Mouse (Mus musculus) leukemia stem cell, adult 10-12 weeks (primary cell): ENCODE data around the gene Ctla2a. TPM values are rescaled to one million over a fixed set of nuclear protein-coding genes. Genes with fewer than 3 reads are reported as not detected.

Source experiments
- polyA plus RNA-seq: library from polyadenylated mRNA; stranded (reverse); fragments of >175 nt; gene quantifications from 2 replicates; pipeline ENCODE4 v1.2.3, GENCODE M21; 2012; ENCODE audit warnings: low replicate concordance

Gene Ctla2a
- polyA plus RNA-seq = 0.46 and 1.5 TPM in 2 replicates

GRCm38 (mm10) chr13:60936500-60936901, at the start of gene Ctla2a, which contains the start of gene Gm49391:
TSS of gene Ctla2a (minus strand) at chr13:60936625.
TSS of gene Gm49391 (minus strand) at chr13:60936571.

DNA sequence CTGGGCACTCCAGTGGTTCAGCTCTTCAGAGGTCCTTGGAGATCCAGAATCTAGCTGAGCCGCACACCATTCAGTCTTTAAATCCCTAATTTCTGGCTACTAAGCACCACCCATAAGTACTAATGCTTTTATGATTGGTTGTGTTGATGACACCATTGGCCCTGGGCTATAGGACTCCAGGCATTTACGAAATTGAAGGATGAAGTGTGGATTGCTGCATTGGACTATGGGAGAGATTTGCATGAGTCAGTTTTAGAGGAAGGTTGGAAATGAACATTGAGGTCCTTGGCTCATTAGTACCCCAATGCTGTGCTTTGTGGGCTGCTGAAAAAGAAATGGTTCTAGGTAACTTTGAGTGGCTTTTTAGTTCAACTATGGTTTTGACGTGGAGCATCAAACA, 5.5 kb upstream of the Ctla2a start, which contains the start of gene Tpbpa:
TSS of gene Tpbpa (minus strand) at position 101 of the 400 bp plus-strand sequence.

GRCm38 (mm10) chr13:60935490-60935889, 935 bp downstream of the Ctla2a start, which contains the start of gene Gm49393:
TSS of gene Gm49393 (minus strand) at chr13:60935590.

GRCm38 (mm10) chr13:60904780-60905179, 31.6 kb downstream of the Ctla2a start, which contains the start of gene Tpbpb:
TSS of gene Tpbpb (minus strand) at chr13:60904880.

GRCm38 (mm10) chr13:60897328-60897727, 39.1 kb downstream of the Ctla2a start, which contains the start of gene Ctla2b:
TSS of gene Ctla2b (minus strand) at chr13:60897447.

DNA sequence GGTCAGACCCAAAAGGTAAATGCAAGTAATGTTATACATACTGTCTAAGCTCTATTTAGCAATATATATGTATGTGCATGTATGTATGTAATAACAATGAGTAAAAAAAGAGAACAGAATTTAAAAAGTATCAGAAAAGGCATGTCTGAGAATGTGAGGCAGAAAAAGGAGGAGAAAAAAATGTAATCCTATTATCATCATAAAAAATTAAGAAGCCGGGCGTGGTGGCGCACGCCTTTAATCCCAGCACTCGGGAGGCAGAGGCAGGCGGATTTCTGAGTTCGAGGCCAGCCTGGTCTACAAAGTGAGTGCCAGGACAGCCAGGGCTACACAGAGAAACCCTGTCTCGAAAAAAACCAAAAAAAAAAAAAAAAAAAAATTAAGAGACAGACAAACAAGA, 39.6 kb downstream of the Ctla2a start, which contains the start of gene Gm49392:
TSS of gene Gm49392 (minus strand) at position 101 of the 400 bp plus-strand sequence.

Other genes starting within 250 kb of the Ctla2a start
- gene BC051665, start 150.3 kb downstream of the Ctla2a start, polyA plus RNA-seq = not detected in 2 replicates
- not detected in 2 replicates for gene Ctsll3, start 133.8 kb downstream of the Ctla2a start, polyA plus RNA-seq
- gene 4930486L24Rik, start 72.2 kb downstream of the Ctla2a start, polyA plus RNA-seq = 0.20 TPM in 1 of 2 replicates, not detected in the other
- not detected in 2 replicates for gene Gm49392, start 39.7 kb downstream of the Ctla2a start, polyA plus RNA-seq
- gene Ctla2b, start 39.2 kb downstream of the Ctla2a start, polyA plus RNA-seq = not detected in 2 replicates
- not detected in 2 replicates for gene Tpbpb, start 31.7 kb downstream of the Ctla2a start, polyA plus RNA-seq
- not detected in 2 replicates for gene Gm49393, start 1.0 kb downstream of the Ctla2a start, polyA plus RNA-seq
- not detected in 2 replicates for gene Gm49391, start 54 bp downstream of the Ctla2a start, polyA plus RNA-seq
- gene Tpbpa, start 5.4 kb upstream of the Ctla2a start, polyA plus RNA-seq = not detected in 2 replicates
- not detected in 2 replicates for gene Ctsj, start 69.3 kb upstream of the Ctla2a start, polyA plus RNA-seq
- not detected in 2 replicates for gene Ctsq, start 104.0 kb upstream of the Ctla2a start, polyA plus RNA-seq
- gene Ctsr, start 227.6 kb upstream of the Ctla2a start, polyA plus RNA-seq = not detected in 2 replicates